Mouse (Mus musculus) common myeloid progenitor, adult 5-6 weeks (primary cell): ENCODE results near the gene Mob3a. TPM values are rescaled to one million over a fixed set of nuclear protein-coding genes. Genes with fewer than 3 reads are reported as not detected.
A peak's percentile ranks its signal among the peaks of the same experiment; 100 is the strongest.

ENCODE experiments used
- ATAC-seq: replicated peaks from 2 replicates; pipeline ENCODE4 v1.8.0; 2016; ENCODE audit warnings: low read depth, mild to moderate bottlenecking, moderate TSS enrichment, inconsistent platforms; ENCODE audit not compliant: poor library complexity, severe bottlenecking
- total RNA-seq: library from RNA; stranded (forward); fragments of 200-1000, 187-1606 nt; gene quantifications from 2 replicates; pipeline ENCODE4 v1.2.3, GENCODE M21; 2017

The Mob3a gene
- total RNA-seq, 1 experiment from 2014 or later: 49.3 TPM

- ATAC-seq: peak; percentile 60
Observed at GRCm38 (mm10) chr10:80702536-80703390, 986 bp upstream of the Mob3a start.

- 0 out of 2 replicates have a peak, but pooled peaks have one; percentile 7 for ATAC-seq
Observed at GRCm38 (mm10) chr10:80700732-80701131, 1.0 kb downstream of the Mob3a start.

GRCm38 (mm10) chr10:80700038-80700504 lies 1.7 kb downstream of the Mob3a start:
- no peak for ATAC-seq

- ATAC-seq: no peak
Observed at GRCm38 (mm10) chr10:80698605-80699004, 3.2 kb downstream of the Mob3a start.

- ATAC-seq: peak; percentile 24
Observed at GRCm38 (mm10) chr10:80697812-80698211, 4.0 kb downstream of the Mob3a start.

- ATAC-seq: no peak
Observed at GRCm38 (mm10) chr10:80697393-80697787, 4.4 kb downstream of the Mob3a start.

- ATAC-seq: no peak
Observed at GRCm38 (mm10) chr10:80696502-80697392, 5.0 kb downstream of the Mob3a start.

- no peak for ATAC-seq
Observed at GRCm38 (mm10) chr10:80695801-80696501, 5.8 kb downstream of the Mob3a start.

- peak; percentile 73 for ATAC-seq
Observed at GRCm38 (mm10) chr10:80695186-80695585, 6.6 kb downstream of the Mob3a start.

GRCm38 (mm10) chr10:80694159-80694938 lies 7.4 kb downstream of the Mob3a start:
- no peak for ATAC-seq

GRCm38 (mm10) chr10:80693401-80694045 lies 8.3 kb downstream of the Mob3a start:
- no peak for ATAC-seq

- ATAC-seq: peak; percentile 45
Observed at GRCm38 (mm10) chr10:80692249-80693165, 9.3 kb downstream of the Mob3a start.

GRCm38 (mm10) chr10:80687850-80688249 lies 13.9 kb downstream of the Mob3a start:
- peak; percentile 62 for ATAC-seq

GRCm38 (mm10) chr10:80686617-80687016 lies 15.2 kb downstream of the Mob3a start:
- ATAC-seq: no peak

GRCm38 (mm10) chr10:80684984-80685383 lies 16.8 kb downstream of the Mob3a start:
- ATAC-seq: 0 out of 2 replicates have a peak, but pooled peaks have one; percentile 10

- ATAC-seq: peak; percentile 77
Observed at GRCm38 (mm10) chr10:80684214-80684613, 17.6 kb downstream of the Mob3a start.

- no peak for ATAC-seq
Observed at GRCm38 (mm10) chr10:80683647-80684046, 18.1 kb downstream of the Mob3a start.

GRCm38 (mm10) chr10:80682003-80682402 lies 19.8 kb downstream of the Mob3a start:
- ATAC-seq: no peak
